Mouse (Mus musculus) CD4-positive helper T cell, adult 2 months (primary cell): ENCODE data around the gene Gstcd.

Source experiments
- DNase-seq: peaks from one replicate; pipeline ENCODE4 v3.0.0-alpha.2; 2012; ENCODE audit warnings: low read depth, missing footprints, low spot score

The Gstcd gene

DNA sequence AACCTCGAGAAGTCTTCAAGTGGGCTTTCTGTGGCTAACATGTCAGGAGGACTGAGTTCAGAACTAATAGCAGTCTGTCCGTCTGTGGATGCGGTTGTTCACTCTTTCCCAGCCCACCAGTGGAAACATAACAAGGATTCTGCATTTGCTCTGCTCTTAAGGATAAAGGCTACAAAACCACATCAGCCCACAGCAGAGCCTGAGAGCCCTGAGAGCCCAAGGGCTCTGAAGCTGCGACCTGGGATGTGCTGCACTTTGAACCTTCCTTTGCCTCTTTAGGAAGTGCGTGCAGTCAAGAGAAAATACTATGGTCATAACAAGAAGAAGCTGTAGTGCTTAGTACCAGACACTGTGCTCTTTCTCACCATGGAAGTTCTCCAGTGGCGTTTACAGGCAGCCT, 149.1 kb downstream of the Gstcd start:
- DNase-seq = no peak

- DNase-seq = no peak
Observed at GRCm38 (mm10) chr3:132940181-132940990, 151.4 kb downstream of the Gstcd start.

DNA sequence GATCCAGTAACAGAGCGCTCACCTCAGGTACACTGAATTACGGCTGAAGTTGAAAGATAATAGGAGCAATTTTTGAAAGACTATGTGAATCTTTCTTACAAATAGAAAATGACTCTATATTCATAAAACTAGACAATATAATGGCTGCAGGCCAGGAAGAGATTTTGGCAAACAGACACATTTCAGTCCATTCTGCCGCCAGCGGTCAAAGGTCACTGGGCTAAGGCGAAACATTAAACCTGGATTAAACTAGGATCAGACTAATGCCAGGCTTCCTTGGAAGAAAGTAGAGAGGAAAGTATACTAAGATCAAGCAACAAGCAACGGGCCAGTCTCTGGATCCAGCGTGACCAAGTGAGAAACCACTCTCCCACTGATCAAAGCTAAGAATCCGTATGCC, 152.8 kb downstream of the Gstcd start:
- no peak for DNase-seq

- DNase-seq = no peak
Observed at GRCm38 (mm10) chr3:132934649-132935048, 157.2 kb downstream of the Gstcd start.
